Mouse (Mus musculus): Measurements from ENCODE around the gene Mapk11.
A peak's percentile ranks its signal among the peaks of the same experiment; 100 is the strongest.

Mapk11 gene

DNA sequence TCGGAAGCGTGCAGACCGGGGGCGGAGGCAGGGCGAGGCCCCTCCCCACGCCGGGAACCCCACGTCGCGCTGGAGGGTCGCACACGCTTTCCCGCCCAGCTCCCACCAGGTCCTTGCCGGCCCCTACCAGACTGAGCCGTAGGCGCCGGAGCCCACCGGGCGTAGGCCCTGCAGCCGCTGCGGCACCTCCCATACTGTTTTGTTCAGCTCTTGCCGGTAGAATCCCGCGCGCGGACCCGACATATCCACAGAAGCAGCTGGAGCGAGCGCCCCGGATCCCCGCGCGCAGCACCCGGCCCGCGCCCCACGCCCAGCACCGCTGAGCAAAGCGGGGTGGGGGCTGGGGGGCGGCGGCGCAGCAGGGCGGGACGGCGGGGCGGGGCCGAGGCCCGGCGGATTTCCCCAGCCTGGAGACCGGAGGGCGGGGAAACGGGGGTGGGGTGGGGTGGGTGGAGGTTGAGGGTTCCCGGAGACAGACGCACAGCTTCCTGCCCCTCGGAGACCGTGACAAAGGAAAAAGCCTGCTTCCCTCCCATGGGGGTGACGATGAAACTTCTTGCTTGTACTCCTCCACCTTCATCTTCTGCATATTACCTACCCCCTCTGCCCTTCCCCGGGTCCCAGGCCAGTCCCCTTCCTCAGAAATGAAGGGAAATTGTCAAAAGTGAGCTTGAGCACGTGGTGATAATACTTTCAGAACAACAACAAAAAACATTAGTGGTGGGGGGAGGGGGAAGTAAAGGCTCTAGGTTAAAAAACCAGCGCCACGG lies at the start of gene Mapk11:
Mapk11 (minus strand) TSS at position 358 of the 770 bp plus-strand sequence.
- DNase-seq (ENCODE audit: low spot score) = no peak

GRCm38 (mm10) chr15:89197056-89197455 lies 47.6 kb upstream of the Mapk11 start:
- DNase-seq (ENCODE audit: low spot score) = no peak

GRCm38 (mm10) chr15:89196313-89196706 lies 46.9 kb upstream of the Mapk11 start, which contains the start of gene Dennd6b:
TSS of gene Dennd6b (minus strand) at chr15:89196496.
- DNase-seq (ENCODE audit: low spot score) = peak; percentile 94

- peak; percentile 89 for DNase-seq (ENCODE audit: low spot score)
Measured at GRCm38 (mm10) chr15:89195690-89196312, 46.4 kb upstream of the Mapk11 start.

GRCm38 (mm10) chr15:89195261-89195681 lies 45.8 kb upstream of the Mapk11 start:
- no peak for DNase-seq (ENCODE audit: low spot score)

GRCm38 (mm10) chr15:89184937-89185227 lies 35.5 kb upstream of the Mapk11 start:
- peak; percentile 42 for DNase-seq (ENCODE audit: low spot score)

- no peak for DNase-seq (ENCODE audit: low spot score)
Measured at GRCm38 (mm10) chr15:89184141-89184936, 34.9 kb upstream of the Mapk11 start.

DNA sequence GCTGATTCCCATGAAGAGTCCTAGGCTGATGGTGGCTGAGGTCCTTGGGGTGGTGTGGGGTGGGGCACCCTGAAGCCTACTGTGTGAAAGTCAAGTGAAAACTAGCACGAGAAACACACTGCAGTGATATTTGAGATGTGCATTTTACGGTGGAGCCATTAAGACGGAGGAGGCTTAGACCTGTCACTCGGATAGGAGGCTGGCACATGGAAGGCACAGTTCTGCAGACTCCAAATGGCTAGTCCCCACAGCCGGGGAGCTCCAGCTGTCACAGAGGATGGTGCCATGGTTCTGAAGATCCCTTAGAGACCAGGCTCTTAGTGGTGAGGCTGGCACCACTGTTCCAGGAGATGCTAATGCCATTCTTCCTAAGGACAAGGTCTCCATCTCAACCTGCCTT lies 33.4 kb upstream of the Mapk11 start:
- DNase-seq (ENCODE audit: low spot score) = no peak

DNA sequence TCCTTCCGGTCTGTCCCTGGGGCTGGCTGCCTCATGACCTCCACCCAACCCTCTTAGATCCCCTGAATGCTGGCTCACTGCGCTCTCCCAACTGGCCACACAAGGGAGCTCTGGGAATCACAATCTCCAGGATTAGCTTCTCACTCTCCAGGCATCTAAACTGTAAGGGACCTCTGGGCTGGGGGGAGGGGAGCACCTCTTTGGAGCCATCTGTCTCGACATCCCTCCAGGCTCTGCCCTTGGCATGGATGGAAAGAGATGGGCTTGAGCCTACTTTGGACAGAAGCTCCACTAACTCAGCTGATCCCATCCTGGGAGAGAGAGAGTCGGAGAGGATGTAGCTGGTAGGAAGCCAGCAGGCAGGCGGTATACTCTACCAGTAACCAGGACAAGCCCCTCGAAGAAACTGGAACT lies 32.9 kb upstream of the Mapk11 start:
- no peak for DNase-seq (ENCODE audit: low spot score)

DNA sequence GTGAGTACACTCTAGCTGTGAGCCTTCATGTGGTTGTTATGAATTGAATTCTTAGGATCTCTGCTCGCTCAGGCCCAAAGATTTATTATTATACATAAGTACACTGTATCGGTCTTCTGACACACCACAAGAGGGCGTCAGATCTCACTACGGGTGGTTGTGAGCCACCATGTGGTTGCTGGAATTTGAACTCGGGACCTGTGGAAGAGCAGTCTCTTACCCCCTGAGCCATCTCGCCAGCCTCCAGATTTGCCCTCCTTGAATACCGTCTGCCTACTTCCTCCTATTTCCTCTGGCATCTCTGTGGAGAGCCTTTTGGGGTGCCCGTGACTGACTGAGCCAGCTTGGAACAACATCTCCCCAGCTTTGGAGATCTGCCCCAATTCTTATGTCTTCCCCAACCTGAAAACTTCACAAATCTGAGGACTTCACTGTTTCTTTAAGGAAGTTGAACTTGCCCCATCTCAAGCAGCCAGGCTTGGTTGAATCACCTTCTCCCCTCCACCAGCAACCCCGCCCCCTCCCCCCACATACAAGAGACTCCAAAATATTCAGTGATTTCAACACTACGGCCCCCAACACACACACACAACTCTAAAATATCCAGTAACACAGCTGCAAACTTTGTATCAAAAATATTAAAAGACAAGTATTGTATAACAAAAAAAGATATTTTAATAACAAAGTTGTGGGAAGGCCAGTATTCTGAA lies 32.3 kb upstream of the Mapk11 start:
- no peak for DNase-seq (ENCODE audit: low spot score)

DNA sequence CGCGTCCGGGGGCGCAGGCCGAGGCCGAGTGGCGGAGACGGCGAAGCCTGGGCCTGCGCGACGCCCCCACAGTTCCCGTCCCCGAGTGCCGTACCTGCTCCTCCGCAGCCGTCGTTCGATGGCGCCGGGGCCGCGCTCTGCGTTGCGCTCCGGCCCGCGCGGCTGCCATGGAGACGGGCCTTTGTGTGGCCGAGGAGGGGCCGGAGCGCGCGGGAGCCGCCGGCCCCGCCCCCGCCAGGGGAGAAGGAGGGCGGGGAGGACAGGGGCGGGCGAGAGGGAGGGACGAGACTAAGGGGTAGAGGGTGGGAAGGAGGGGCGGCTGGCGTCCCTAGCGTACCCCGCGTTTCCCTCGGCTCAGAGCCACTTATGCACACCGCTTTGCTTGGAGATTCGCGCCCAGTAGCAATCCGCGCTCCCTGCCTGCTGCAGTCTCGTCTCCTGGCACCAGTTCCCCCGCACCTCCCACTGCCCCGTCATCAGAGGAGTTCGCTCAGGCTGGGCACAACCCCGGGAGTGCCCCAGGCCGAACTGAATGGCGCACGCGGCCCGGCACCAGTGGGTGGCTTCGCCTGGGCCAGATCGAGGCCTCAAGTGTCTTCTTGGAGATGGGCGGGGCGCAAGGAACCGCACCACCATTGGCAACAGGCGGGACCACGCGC lies 31.3 kb upstream of the Mapk11 start, which contains the start of gene Plxnb2:
Plxnb2 (minus strand) TSS at position 218 of the 659 bp plus-strand sequence.
- peak; percentile 81 for DNase-seq (ENCODE audit: low spot score)

DNA sequence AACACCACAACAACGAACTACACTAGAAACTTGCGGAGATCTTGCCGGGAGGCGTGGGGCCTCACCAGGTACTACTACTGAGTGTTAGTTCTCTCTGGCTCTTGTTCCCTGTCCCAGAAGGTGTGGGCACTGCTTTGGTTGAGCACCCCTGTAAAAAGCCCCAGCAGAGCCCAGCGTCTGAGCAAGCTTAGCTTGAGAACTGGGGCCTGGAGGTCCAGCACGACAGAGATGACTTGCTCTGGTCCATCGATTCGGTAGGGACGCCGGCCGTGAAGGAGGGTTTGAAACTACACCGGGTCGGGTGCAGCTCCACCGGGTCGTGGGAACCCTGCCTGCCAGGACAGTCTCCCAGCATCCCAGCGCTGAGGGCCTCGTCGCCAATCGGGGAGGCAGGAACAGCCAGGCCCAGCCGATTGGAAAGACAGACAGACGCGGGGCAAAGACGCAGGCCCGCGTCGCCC lies 30.7 kb upstream of the Mapk11 start:
- DNase-seq (ENCODE audit: low spot score) = no peak

GRCm38 (mm10) chr15:89179630-89179964 lies 30.2 kb upstream of the Mapk11 start:
- DNase-seq (ENCODE audit: low spot score) = no peak

DNA sequence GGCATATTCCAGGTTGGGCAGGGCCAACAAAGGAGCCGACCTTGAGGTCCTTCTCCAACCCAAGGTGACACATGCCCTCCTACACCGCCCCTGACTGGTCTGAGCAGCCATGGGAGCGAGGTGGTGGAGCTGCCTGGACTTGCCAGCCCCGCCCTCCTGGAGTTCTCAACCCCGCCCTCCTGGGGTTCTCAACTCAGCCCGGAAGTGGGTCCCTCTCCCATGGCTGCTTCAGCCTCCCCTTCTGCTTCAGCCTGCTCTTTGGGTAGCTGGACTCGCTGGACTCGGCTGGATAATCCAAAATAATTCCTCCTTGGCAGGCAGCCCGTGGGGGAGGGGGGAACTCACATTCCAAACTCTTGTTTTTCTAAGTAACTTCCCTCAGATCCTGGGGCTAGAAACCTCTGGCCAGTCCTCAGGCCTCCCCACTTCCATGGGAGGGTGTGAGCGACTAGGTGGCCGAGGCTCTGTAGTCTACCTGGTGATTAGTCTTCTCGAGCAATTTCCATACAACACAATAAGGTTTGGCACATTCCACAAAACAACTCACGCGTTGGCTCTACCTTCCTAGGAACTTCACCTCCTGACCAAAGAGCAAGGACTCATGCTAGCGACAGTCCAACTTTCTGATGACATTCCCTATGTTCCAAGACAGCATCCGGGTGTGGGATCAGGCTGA lies 29.7 kb upstream of the Mapk11 start:
- peak; percentile 83 for DNase-seq (ENCODE audit: low spot score)

DNA sequence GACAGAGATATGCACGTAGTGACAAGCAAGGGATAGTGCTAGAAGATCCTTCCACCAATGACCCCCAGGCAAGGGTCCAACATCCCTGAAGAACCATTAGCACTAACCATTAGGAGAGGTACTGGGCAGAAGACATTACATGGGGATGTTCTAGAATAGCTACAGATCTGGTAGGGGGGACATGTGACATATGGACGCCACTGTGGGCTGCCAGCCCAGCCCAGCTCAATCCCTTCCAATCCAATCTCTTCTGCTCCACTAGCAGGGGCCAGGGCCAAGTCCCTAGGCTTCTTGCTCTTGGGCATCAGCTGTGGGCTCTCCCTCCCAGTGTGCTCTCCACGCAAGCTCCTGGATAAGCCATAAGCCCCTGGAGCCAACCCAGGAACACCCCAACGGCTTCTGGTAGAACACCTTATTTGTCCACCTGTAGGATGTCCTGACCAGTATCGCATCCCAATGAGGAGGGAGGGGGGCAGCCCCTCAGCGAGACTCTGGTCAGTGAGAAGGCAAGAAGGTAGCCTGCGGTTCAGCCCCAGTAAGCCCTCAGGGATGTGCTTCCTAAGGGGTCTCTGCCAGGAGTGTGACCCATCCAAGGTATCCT lies 28.9 kb upstream of the Mapk11 start:
- no peak for DNase-seq (ENCODE audit: low spot score)

GRCm38 (mm10) chr15:89177576-89178259 lies 28.3 kb upstream of the Mapk11 start:
- DNase-seq (ENCODE audit: low spot score) = no peak

GRCm38 (mm10) chr15:89177121-89177520 lies 27.7 kb upstream of the Mapk11 start:
- peak; percentile 70 for DNase-seq (ENCODE audit: low spot score)

- no peak for DNase-seq (ENCODE audit: low spot score)
Measured at GRCm38 (mm10) chr15:89175411-89176155, 26.2 kb upstream of the Mapk11 start.

GRCm38 (mm10) chr15:89174889-89175339 lies 25.5 kb upstream of the Mapk11 start:
- no peak for DNase-seq (ENCODE audit: low spot score)
